Mouse (Mus musculus): ENCODE results near the gene Kcnj12. TPM values are rescaled to one million over a fixed set of nuclear protein-coding genes. Genes with fewer than 3 reads are reported as not detected.

The Kcnj12 gene
- polyA plus RNA-seq, 1 experiment from 2014 or later: 0.93 TPM

- H3K9ac ChIP-seq (ENCODE audit: low read length): no peak overlapping the region
- no peaks in the 10 kb centered on the region for H3K27me3 ChIP-seq (ENCODE audit: control insufficient read depth, insufficient read depth, low read length)
- H3K4me1 ChIP-seq (ENCODE audit: control insufficient read depth, insufficient read depth, low read length): no peaks in the 10 kb centered on the region
- H3K27ac ChIP-seq (ENCODE audit: low read length): no peak overlapping the region
- no peak for ATAC-seq (ENCODE audit: insufficient read depth, low FRiP score)
- H3K36me3 ChIP-seq (ENCODE audit: control insufficient read depth, insufficient read depth, low read length): no peaks in the 10 kb centered on the region
- WGBS: 88% methylated on average over 12 of the region's 12 CpGs
- H3K4me2 ChIP-seq (ENCODE audit: low read depth, low read length): no peak overlapping the region
- no peaks in the 10 kb centered on the region for H3K9me3 ChIP-seq (replicated peaks; ENCODE audit: control insufficient read depth, low read length)
- no peak overlapping the region for H3K4me3 ChIP-seq (replicated peaks; ENCODE audit: low read length)
Measured at GRCm38 (mm10) chr11:61108911-61109361, 86.6 kb downstream of the Kcnj12 start.

- no peak overlapping the region for H3K27ac ChIP-seq (ENCODE audit: low read length)
- 80% methylated on average over 6 of the region's 6 CpGs for WGBS
- ATAC-seq (ENCODE audit: insufficient read depth, low FRiP score): no peak
- no peaks in the 10 kb centered on the region for H3K27me3 ChIP-seq (ENCODE audit: control insufficient read depth, insufficient read depth, low read length)
- no peaks in the 10 kb centered on the region for H3K4me1 ChIP-seq (ENCODE audit: control insufficient read depth, insufficient read depth, low read length)
- H3K9me3 ChIP-seq (replicated peaks; ENCODE audit: control insufficient read depth, low read length): no peaks in the 10 kb centered on the region
- H3K4me2 ChIP-seq (ENCODE audit: low read depth, low read length): no peak overlapping the region
- H3K36me3 ChIP-seq (ENCODE audit: control insufficient read depth, insufficient read depth, low read length): no peaks in the 10 kb centered on the region
- H3K4me3 ChIP-seq (replicated peaks; ENCODE audit: low read length): no peak overlapping the region
- H3K9ac ChIP-seq (ENCODE audit: low read length): no peak overlapping the region
Measured at GRCm38 (mm10) chr11:61109707-61110106, 87.3 kb downstream of the Kcnj12 start.

GRCm38 (mm10) chr11:61110113-61110512, 87.7 kb downstream of the Kcnj12 start:
- ATAC-seq (ENCODE audit: insufficient read depth, low FRiP score): no peak
- no peak overlapping the region for H3K27ac ChIP-seq (ENCODE audit: low read length)
- H3K4me1 ChIP-seq (ENCODE audit: control insufficient read depth, insufficient read depth, low read length): no peaks in the 10 kb centered on the region
- no peaks in the 10 kb centered on the region for H3K36me3 ChIP-seq (ENCODE audit: control insufficient read depth, insufficient read depth, low read length)
- no peaks in the 10 kb centered on the region for H3K9me3 ChIP-seq (replicated peaks; ENCODE audit: control insufficient read depth, low read length)
- H3K4me3 ChIP-seq (replicated peaks; ENCODE audit: low read length): no peak overlapping the region
- 68% methylated on average over 10 of the region's 10 CpGs for WGBS
- no peak overlapping the region for H3K9ac ChIP-seq (ENCODE audit: low read length)
- H3K27me3 ChIP-seq (ENCODE audit: control insufficient read depth, insufficient read depth, low read length): no peaks in the 10 kb centered on the region
- H3K4me2 ChIP-seq (ENCODE audit: low read depth, low read length): no peak overlapping the region

GRCm38 (mm10) chr11:61110928-61111327, 88.6 kb downstream of the Kcnj12 start:
- Histone ChIP-seq H3K4me1 (ENCODE audit: control insufficient read depth, insufficient read depth, low read length) (no peaks in the 10 kb centered on the region), H3K9ac (ENCODE audit: low read length) (no peak overlapping the region), H3K9me3 (replicated peaks; ENCODE audit: control insufficient read depth, low read length) (no peaks in the 10 kb centered on the region), H3K27ac (ENCODE audit: low read length) (no peak overlapping the region), H3K36me3 (ENCODE audit: control insufficient read depth, insufficient read depth, low read length) (no peaks in the 10 kb centered on the region), H3K4me3 (replicated peaks; ENCODE audit: low read length) (no peak overlapping the region), H3K4me2 (ENCODE audit: low read depth, low read length) (no peak overlapping the region), H3K27me3 (ENCODE audit: control insufficient read depth, insufficient read depth, low read length) (no peaks in the 10 kb centered on the region)
- ATAC-seq (ENCODE audit: insufficient read depth, low FRiP score): no peak
- 32% methylated on average over 1 of the region's 1 CpGs for WGBS

GRCm38 (mm10) chr11:61111472-61111871, 89.1 kb downstream of the Kcnj12 start:
- WGBS: 88% methylated on average over 4 of the region's 4 CpGs
- no peak overlapping the region for H3K4me3 ChIP-seq (replicated peaks; ENCODE audit: low read length)
- H3K27ac ChIP-seq (ENCODE audit: low read length): no peak overlapping the region
- H3K9ac ChIP-seq (ENCODE audit: low read length): no peak overlapping the region
- no peaks in the 10 kb centered on the region for H3K27me3 ChIP-seq (ENCODE audit: control insufficient read depth, insufficient read depth, low read length)
- no peaks in the 10 kb centered on the region for H3K36me3 ChIP-seq (ENCODE audit: control insufficient read depth, insufficient read depth, low read length)
- ATAC-seq (ENCODE audit: insufficient read depth, low FRiP score): no peak
- H3K4me2 ChIP-seq (ENCODE audit: low read depth, low read length): no peak overlapping the region
- no peaks in the 10 kb centered on the region for H3K4me1 ChIP-seq (ENCODE audit: control insufficient read depth, insufficient read depth, low read length)
- no peaks in the 10 kb centered on the region for H3K9me3 ChIP-seq (replicated peaks; ENCODE audit: control insufficient read depth, low read length)

- 71% methylated on average over 8 of the region's 8 CpGs for WGBS
- H3K36me3 ChIP-seq (ENCODE audit: control insufficient read depth, insufficient read depth, low read length): no peaks in the 10 kb centered on the region
- H3K27me3 ChIP-seq (ENCODE audit: control insufficient read depth, insufficient read depth, low read length): no peaks in the 10 kb centered on the region
- ATAC-seq (ENCODE audit: insufficient read depth, low FRiP score): no peak
- H3K9ac ChIP-seq (ENCODE audit: low read length): no peak overlapping the region
- H3K9me3 ChIP-seq (replicated peaks; ENCODE audit: control insufficient read depth, low read length): no peaks in the 10 kb centered on the region
- no peak overlapping the region for H3K4me2 ChIP-seq (ENCODE audit: low read depth, low read length)
- H3K27ac ChIP-seq (ENCODE audit: low read length): no peak overlapping the region
- H3K4me3 ChIP-seq (replicated peaks; ENCODE audit: low read length): no peak overlapping the region
- no peaks in the 10 kb centered on the region for H3K4me1 ChIP-seq (ENCODE audit: control insufficient read depth, insufficient read depth, low read length)
Measured at GRCm38 (mm10) chr11:61112323-61112995, 90.1 kb downstream of the Kcnj12 start.

GRCm38 (mm10) chr11:61116226-61116625, 93.9 kb downstream of the Kcnj12 start:
- no peak overlapping the region for H3K27ac ChIP-seq (ENCODE audit: low read length)
- H3K27me3 ChIP-seq (ENCODE audit: control insufficient read depth, insufficient read depth, low read length): no peaks in the 10 kb centered on the region
- H3K36me3 ChIP-seq (ENCODE audit: control insufficient read depth, insufficient read depth, low read length): no peaks in the 10 kb centered on the region
- H3K4me3 ChIP-seq (replicated peaks; ENCODE audit: low read length): no peak overlapping the region
- no peak overlapping the region for H3K9ac ChIP-seq (ENCODE audit: low read length)
- ATAC-seq (ENCODE audit: insufficient read depth, low FRiP score): no peak
- WGBS: 57% methylated on average over 8 of the region's 8 CpGs
- H3K9me3 ChIP-seq (replicated peaks; ENCODE audit: control insufficient read depth, low read length): no peaks in the 10 kb centered on the region; the same call in 1 of the 2 replicates
- H3K4me1 ChIP-seq (ENCODE audit: control insufficient read depth, insufficient read depth, low read length): no peaks in the 10 kb centered on the region
- no peak overlapping the region for H3K4me2 ChIP-seq (ENCODE audit: low read depth, low read length)

- H3K9ac ChIP-seq (ENCODE audit: low read length): no peak overlapping the region
- ATAC-seq (ENCODE audit: insufficient read depth, low FRiP score): no peak
- H3K4me2 ChIP-seq (ENCODE audit: low read depth, low read length): no peak overlapping the region
- no peak overlapping the region for H3K27ac ChIP-seq (ENCODE audit: low read length)
- H3K9me3 ChIP-seq (replicated peaks; ENCODE audit: control insufficient read depth, low read length): no peaks in the 10 kb centered on the region; the same call in 1 of the 2 replicates
- no peaks in the 10 kb centered on the region for H3K27me3 ChIP-seq (ENCODE audit: control insufficient read depth, insufficient read depth, low read length)
- H3K4me3 ChIP-seq (replicated peaks; ENCODE audit: low read length): no peak overlapping the region
- 84% methylated on average over 3 of the region's 3 CpGs for WGBS
- no peaks in the 10 kb centered on the region for H3K4me1 ChIP-seq (ENCODE audit: control insufficient read depth, insufficient read depth, low read length)
- H3K36me3 ChIP-seq (ENCODE audit: control insufficient read depth, insufficient read depth, low read length): no peaks in the 10 kb centered on the region
Measured at GRCm38 (mm10) chr11:61119996-61120583, 97.7 kb downstream of the Kcnj12 start.
